Comparison of ENCODE assay signal across 11 mouse cellular contexts in the genomic region with DNA sequence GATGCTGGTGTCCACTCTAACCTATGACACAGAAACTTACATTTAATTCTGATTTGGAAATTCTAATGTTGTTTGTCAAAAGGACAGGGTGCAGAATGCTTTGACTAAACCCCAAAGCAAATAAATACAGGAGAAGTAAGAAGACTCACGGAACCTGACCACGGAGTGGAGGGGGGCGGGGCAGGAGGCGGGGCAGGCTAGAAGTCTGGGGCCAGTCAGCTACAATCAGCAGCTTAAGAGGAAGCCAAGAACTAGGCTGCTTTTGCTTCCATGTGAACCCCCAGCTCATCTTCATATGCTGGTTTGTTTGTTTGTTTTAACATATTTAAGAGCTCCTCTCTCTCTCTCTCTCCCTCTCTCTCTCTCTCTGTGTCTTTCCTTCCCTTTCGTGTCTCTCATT.
A peak's percentile ranks its signal among the peaks of the same experiment; 100 is the strongest.
DNase-seq lines count a peak whose midpoint lies in the region; ATAC-seq lines count a peak whose summit lies in the region.
"Had no signal": no experiment of that assay in that cellular context is flagged by ENCODE, and none has a peak within 500 bp of the region (broad histone marks: within the 10 kb centered on the region; RNA-seq: fewer than 3 reads in every experiment).

No protein-coding gene starts in this region.

- no peaks in the 10 kb centered on the region for H3K36me3 ChIP-seq in kidney, embryonic 14.5 days (ENCODE audit: control insufficient read depth, insufficient read depth, low read length)
- H3K36me3 ChIP-seq in limb, embryonic 13.5 days = no peaks in the 10 kb centered on the region

- DNase-seq in kidney, postnatal 14 days = no peak
- peak; percentile 24 for DNase-seq in CD4-positive helper T cell, adult 2 months (ENCODE audit: low read depth, low spot score)
- peak; percentile 1 for DNase-seq in Muller cell, postnatal 12 days (ENCODE audit: inconsistent ontology term)
- DNase-seq in urinary bladder, postnatal 4 days (ENCODE audit: low spot score in 2 of 2) = no peak
- no peak for DNase-seq in gastrocnemius, adult 8-10 months (ENCODE audit: low spot score in 2 of 2)
- no peak for DNase-seq in adrenal gland, adult 18-20 months (ENCODE audit: low spot score in 2 of 2)
- DNase-seq: left cerebral cortex, postnatal 4 days had no signal

- whole genome bisulfite sequencing in kidney, embryonic 14.5 days = 22% methylated on average over 5 of the region's 5 CpGs
- WGBS in limb, embryonic 13.5 days = 21% methylated on average over 5 of the region's 5 CpGs

- no peak overlapping the region for H3K9ac ChIP-seq in kidney, embryonic 14.5 days (ENCODE audit: low read depth, low read length)
- no peak overlapping the region for H3K9ac ChIP-seq in limb, embryonic 13.5 days
- H3K9ac ChIP-seq: hindbrain, embryonic 13.5 days had no signal

- ATAC-seq in kidney, embryonic 14.5 days (ENCODE audit: low FRiP score, low TSS enrichment) = no peak
- no peak for ATAC-seq in limb, embryonic 13.5 days (ENCODE audit: low FRiP score, low read depth)

- H3K4me1 ChIP-seq in kidney, embryonic 14.5 days (ENCODE audit: control insufficient read depth, insufficient read depth, low read length) = peaks cover 3% of the 10 kb centered on the region; the same call in 1 of the 2 replicates
- no peaks in the 10 kb centered on the region for H3K4me1 ChIP-seq in limb, embryonic 13.5 days
- H3K4me1 ChIP-seq: hindbrain, embryonic 13.5 days had no signal

- no peak overlapping the region for H3K4me3 ChIP-seq in kidney, embryonic 14.5 days (ENCODE audit: low read length)
- H3K4me3 ChIP-seq in limb, embryonic 13.5 days = no peak overlapping the region
- H3K4me3 ChIP-seq: hindbrain, embryonic 13.5 days; myocyte had no signal

- H3K27me3 ChIP-seq in kidney, embryonic 14.5 days (ENCODE audit: control insufficient read depth, insufficient read depth, low read length) = no peaks in the 10 kb centered on the region
- no peaks in the 10 kb centered on the region for H3K27me3 ChIP-seq in limb, embryonic 13.5 days
- H3K27me3 ChIP-seq: hindbrain, embryonic 13.5 days had no signal

- no peaks in the 10 kb centered on the region for H3K9me3 ChIP-seq in kidney, embryonic 14.5 days (ENCODE audit: control insufficient read depth, low read length)
- no peaks in the 10 kb centered on the region for H3K9me3 ChIP-seq in limb, embryonic 13.5 days
- H3K9me3 ChIP-seq: hindbrain, embryonic 13.5 days had no signal

- H3K4me2 ChIP-seq in kidney, embryonic 14.5 days (replicated peaks; ENCODE audit: low read depth, low read length) = peak overlapping the region; percentile 12; the same call in 1 of the 2 replicates
- H3K4me2 ChIP-seq in limb, embryonic 13.5 days (replicated peaks) = peak overlapping the region; percentile 26
- H3K4me2 ChIP-seq: hindbrain, embryonic 13.5 days had no signal

- no peak overlapping the region for H3K27ac ChIP-seq in kidney, embryonic 14.5 days (ENCODE audit: low read depth, low read length)
- no peak overlapping the region for H3K27ac ChIP-seq in limb, embryonic 13.5 days
- H3K27ac ChIP-seq: hindbrain, embryonic 13.5 days had no signal

Comparison
In these comparisons a context has a peak if more than half of its experiments do, and no peak if none do; other contexts are left out.
1. DNase-seq: peak in CD4-positive helper T cell, adult 2 months (single experiment) and Muller cell, postnatal 12 days (single experiment); none in kidney, postnatal 14 days (single experiment), urinary bladder, postnatal 4 days (0 of 2), gastrocnemius, adult 8-10 months (0 of 2) and adrenal gland, adult 18-20 months (0 of 2).